Mouse (Mus musculus) spleen, postnatal 14 days (tissue): ENCODE data around the gene Zfp940.
"Not testable (repeated sequence)": the region's sequence is repeated elsewhere in the genome, so short reads cannot be mapped to it uniquely, and the experiment has no call there.

Source experiments
- DNase-seq, 2 experiments: peaks; one replicate each; pipeline ENCODE4 v3.0.0; 2021 to 2022; ENCODE audit warnings: low spot score in 2 of 2

Zfp940 gene

GRCm38 (mm10) chr7:29853219-29853842 lies at the start of gene Zfp940:
TSS of gene Zfp940 (minus strand) at chr7:29853669.
- DNase-seq, result peak; percentile 48 to 77

GRCm38 (mm10) chr7:29898351-29898750 lies 44.9 kb upstream of the Zfp940 start:
- no peak for DNase-seq

- DNase-seq, result no peak
Observed at GRCm38 (mm10) chr7:29892756-29893155, 39.3 kb upstream of the Zfp940 start.

GRCm38 (mm10) chr7:29890501-29890900 lies 37.0 kb upstream of the Zfp940 start:
- no peak for DNase-seq

- no peak for DNase-seq
Observed at GRCm38 (mm10) chr7:29880916-29881315, 27.4 kb upstream of the Zfp940 start.

GRCm38 (mm10) chr7:29880056-29880455 lies 26.6 kb upstream of the Zfp940 start:
- DNase-seq, result no peak

- not testable (repeated sequence) for DNase-seq
Observed at GRCm38 (mm10) chr7:29877561-29877960, 24.1 kb upstream of the Zfp940 start.

GRCm38 (mm10) chr7:29874256-29874655 lies 20.8 kb upstream of the Zfp940 start:
- no peak for DNase-seq

- no peak for DNase-seq
Observed at GRCm38 (mm10) chr7:29861660-29862059, 8.2 kb upstream of the Zfp940 start.

- DNase-seq, result peak; percentile 42 to 66
Observed at GRCm38 (mm10) chr7:29859532-29860517, 6.4 kb upstream of the Zfp940 start, which contains the start of gene Zfp420. TSS of gene Zfp420 (plus strand) at chr7:29859979.

GRCm38 (mm10) chr7:29852831-29853218 lies 644 bp downstream of the Zfp940 start:
- DNase-seq, result no peak

- DNase-seq, result no peak
Observed at GRCm38 (mm10) chr7:29844616-29845015, 8.9 kb downstream of the Zfp940 start.

GRCm38 (mm10) chr7:29842105-29842504 lies 11.4 kb downstream of the Zfp940 start:
- no peak for DNase-seq

- no peak for DNase-seq
Observed at GRCm38 (mm10) chr7:29839256-29839655, 14.2 kb downstream of the Zfp940 start.

- no peak for DNase-seq
Observed at GRCm38 (mm10) chr7:29836816-29837215, 16.7 kb downstream of the Zfp940 start.

GRCm38 (mm10) chr7:29829804-29830203 lies 23.7 kb downstream of the Zfp940 start:
- DNase-seq, result no peak

GRCm38 (mm10) chr7:29828001-29828400 lies 25.5 kb downstream of the Zfp940 start:
- no peak for DNase-seq

GRCm38 (mm10) chr7:29818619-29819254 lies 34.7 kb downstream of the Zfp940 start:
- peak; percentile 13 to 61 for DNase-seq

GRCm38 (mm10) chr7:29815910-29816429 lies 37.5 kb downstream of the Zfp940 start, which contains the start of gene Zfp790:
TSS of gene Zfp790 (plus strand) at chr7:29816114.
- DNase-seq, result peak; percentile 54 to 63

- no peak for DNase-seq
Observed at GRCm38 (mm10) chr7:29815061-29815784, 38.2 kb downstream of the Zfp940 start.

- no peak for DNase-seq
Observed at GRCm38 (mm10) chr7:29814381-29814780, 39.1 kb downstream of the Zfp940 start.
